Mouse (Mus musculus) heart, postnatal 0 days (tissue): ENCODE measurements at regions not wholly inside any gene's neighbourhood (a gene's known extent, or its start where the extent isn't known, plus 50 kb on each side); places are given as distances from the start of the nearest gene placed in this dataset.
"Not testable (repeated sequence)": the region's sequence is repeated elsewhere in the genome, so short reads cannot be mapped to it uniquely, and the experiment has no call there.

Experiments used
- CTCF ChIP-seq: IDR thresholded peaks from 2 replicates; pipeline ENCODE4 v1.5.1; 2016; ENCODE audit warnings: antibody characterized with exemption, control low read depth, low read depth
- EP300 ChIP-seq: IDR thresholded peaks from 2 replicates; pipeline ENCODE4 v1.6.1; 2016; ENCODE audit warnings: antibody characterized with exemption, low read depth

- not testable (repeated sequence) for TF ChIP-seq CTCF, EP300
Measured at GRCm38 (mm10) chr10:22574048-22574447, 70.8 kb upstream of the Slc2a12 start.
